Mouse (Mus musculus): ENCODE results near the gene Wnk2.

The Wnk2 gene

DNA sequence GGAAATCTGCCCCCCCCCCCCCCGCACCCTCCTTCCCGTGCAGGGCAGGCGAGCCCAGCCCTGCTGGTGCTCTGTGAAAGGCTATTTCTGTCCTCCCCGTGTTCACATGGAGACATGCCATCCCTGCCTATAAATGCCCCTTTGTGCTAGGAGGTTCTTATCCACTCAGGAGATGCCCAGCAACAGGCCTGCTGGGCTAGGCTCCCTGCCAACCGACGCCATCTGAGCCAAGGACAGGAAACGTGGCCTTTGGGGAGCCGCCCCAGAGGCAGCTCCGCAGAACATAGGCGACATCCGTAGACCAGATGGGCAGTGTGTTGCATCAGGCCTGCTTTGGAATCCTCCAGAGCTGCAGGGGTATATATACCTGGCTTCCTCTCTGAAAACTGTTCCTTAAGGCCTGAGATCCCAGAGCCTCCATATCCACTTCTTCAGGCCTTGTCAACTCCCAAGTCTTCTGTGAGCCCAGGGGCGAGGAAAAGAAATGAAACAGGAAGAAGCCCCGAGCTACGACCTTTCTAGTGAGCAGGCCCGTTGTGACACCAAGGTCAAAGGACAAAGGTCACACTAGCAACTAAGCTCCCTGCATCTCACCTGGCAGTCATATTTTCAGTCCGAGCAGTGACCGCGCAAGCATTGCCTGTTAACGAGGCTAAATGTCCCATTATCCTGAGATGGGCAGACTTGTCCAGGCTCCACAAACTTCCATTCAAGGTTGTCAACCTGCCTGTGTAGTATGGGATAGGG, 31.2 kb upstream of the Wnk2 start:
- DNase-seq (ENCODE audit: low read depth, low spot score) = peak; percentile 60

DNA sequence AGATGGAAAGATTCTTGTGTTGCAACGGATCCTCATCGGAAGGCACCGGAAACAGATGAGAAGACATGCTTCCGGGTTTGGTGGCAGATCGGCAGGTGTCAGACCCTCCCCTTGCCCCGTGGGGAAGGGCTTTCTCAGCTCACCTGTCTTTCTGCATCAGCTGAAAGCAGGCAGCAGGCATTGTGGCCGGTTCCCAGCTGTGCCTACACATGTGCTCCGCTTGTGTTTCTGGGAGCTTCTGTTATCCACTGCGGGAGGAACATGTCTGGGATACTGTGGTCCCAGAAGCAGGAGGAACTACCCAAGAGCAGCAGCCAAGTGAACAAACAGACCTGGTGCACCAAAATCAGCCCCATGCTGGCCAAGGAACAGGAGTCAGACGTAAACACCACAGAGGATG, 27.7 kb upstream of the Wnk2 start:
- DNase-seq (ENCODE audit: low read depth, low spot score) = no peak

DNA sequence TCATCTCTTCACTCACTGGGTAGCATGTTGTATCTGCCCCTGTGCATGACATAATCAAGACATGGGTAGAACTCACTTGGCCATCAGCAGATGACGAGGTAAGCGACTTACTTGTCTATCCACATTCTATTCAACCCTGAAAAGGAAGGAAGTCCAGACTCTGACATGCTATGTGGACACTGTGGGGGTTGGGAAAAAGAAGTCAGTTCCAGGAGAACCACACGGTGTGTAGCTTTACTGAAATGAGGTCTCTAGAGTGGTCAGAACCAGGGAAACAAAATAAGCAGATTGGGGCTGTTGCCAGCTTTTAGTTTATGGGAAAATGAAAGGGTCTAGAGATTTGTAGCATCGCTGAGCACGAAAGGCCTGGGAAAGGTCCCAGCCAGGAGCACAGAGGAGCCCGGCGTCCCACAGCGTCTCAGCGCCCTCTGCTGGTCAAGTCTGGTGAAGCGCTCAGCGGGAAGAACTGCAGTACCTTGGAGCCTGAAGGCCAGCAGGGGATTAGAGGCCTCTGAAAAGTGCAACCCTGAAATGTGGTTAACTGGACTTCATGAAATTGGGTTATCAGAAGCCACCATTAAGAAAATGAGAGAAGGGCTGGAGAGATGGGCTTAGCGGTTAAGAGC, 25.3 kb upstream of the Wnk2 start:
- no peak for DNase-seq (ENCODE audit: low read depth, low spot score)

DNA sequence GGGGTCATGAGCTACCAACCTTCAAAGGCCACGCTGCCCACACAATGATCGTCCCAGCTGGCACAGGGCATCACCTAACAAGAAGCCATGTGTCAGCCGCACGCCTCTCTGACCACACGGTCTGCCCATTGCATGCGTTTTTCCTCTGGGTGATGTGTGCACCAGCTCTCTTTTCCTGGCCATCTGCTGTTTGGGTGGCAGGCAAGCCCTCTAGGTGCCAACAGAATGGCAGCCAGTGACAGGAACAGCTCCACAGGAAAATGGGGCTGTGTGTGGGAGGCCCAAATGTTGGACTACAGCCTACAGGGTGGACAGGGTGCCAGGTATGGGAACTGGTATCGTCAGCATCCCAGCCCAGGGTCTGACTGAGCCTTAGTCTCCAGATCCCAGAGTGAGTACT, 24.5 kb upstream of the Wnk2 start:
- no peak for DNase-seq (ENCODE audit: low read depth, low spot score)

DNA sequence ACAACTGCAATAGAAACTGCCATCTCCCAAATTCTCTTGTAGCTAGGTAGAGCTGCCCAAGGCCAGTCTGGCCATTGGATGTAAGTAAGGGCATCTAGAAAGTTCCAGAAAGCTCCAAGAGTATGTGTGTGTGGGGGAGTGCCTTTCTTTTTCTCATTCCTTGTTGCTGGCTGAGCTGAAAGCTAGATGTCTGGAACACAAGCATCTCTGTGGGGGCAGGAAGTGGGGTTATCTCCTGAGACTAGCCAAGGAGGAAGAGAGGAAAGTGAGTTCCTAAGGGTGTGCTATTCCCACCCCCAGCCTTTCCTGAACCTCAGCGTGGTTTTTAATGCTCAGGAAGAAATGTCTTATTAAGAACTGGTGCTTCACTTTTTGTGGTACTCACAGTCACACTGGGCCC, 23.9 kb upstream of the Wnk2 start:
- DNase-seq (ENCODE audit: low read depth, low spot score) = no peak

DNA sequence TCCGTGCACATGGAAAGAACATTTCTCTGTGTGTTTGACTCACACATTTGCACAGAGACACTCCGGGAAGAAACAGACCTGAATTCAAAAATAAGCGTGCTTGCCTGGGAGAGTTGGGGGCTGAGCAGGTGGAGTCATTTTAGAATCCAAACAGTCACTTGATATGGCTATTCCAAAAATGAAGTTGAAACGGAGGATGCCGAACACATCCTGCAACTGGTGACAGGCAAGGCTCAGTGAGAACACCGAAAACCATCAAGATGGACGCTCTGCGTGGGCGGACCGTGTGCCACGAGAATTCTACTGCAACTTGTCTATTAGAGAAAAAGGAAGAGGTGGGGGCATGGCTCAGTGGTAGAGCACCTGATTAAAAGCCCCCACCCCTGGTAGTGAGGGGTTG, 22.8 kb upstream of the Wnk2 start:
- DNase-seq (ENCODE audit: low read depth, low spot score) = no peak

DNA sequence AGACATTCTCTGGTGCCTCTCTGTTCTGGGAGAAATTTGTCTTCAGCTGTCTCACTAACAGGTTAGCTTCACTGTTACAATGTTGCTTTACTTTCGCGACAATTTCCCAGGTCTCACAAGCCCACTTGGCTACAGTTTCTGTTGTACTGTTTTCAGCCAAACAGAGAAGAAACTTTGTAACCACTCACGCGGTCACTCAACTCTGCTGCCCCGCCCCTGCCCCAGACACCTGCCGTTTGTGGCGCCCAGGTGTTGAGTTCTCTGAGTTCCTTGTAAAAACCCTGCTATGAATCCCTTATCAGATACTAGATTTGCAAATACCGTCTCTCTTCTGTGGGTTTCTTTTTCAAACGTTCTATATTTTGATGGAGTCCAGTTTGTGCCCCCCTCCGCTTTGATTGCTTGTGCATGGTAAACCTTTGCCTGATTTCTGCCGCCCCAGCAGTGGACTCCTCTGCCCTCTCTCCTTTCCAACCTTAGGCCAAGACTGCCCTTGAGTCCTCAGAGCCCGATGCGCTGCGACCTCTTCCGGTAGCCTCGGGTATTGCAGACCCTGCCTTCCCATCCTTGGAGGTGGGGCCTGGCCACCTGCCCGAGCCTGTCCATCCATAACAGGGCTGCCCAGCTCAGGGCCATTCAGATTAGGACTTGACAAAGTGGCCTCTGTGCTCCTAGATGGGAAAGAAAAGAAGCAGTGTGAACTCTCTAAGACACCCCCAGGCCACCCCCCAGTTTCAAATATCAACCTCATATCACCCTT, 21.8 kb upstream of the Wnk2 start:
- no peak for DNase-seq (ENCODE audit: low read depth, low spot score)

DNA sequence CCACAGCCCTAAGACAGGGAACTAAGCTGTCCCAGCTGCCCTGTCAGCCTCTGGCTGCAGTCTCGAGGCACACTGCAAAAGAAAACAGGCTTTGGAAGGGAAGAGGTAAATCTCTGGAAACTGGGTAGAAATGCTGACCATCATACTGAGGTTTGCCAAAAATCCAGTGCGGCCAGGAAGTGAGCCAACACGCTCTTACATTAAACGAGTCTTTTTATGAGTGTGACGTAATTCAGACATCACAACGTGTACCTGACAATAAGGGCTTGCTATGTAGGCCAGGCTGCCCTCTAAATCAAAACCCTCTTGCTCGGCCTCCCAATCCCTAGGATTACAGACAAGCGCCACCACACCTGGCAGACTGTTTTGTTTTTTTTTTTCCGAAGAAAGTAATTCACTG, 19.3 kb upstream of the Wnk2 start:
- DNase-seq (ENCODE audit: low read depth, low spot score) = no peak

DNA sequence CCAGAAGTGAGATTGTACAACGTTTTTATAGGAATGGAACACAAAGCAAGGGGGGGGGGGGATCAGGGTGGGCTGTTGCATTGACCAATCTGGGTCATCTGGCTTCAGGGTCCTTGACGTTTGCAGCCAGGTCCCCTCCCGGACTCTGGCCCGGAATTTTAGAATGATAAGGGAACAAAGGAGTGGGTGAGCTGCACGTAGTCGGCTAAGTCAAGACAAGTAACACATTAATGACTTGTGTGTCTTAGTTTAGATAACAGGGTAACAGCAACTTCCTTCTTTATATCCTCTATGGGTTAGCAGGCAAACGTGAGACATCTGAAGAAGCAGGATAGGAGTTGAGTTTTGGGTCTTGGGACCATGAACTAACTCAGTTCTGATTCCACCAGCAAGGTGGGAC, 15.8 kb upstream of the Wnk2 start:
- no peak for DNase-seq (ENCODE audit: low read depth, low spot score)

DNA sequence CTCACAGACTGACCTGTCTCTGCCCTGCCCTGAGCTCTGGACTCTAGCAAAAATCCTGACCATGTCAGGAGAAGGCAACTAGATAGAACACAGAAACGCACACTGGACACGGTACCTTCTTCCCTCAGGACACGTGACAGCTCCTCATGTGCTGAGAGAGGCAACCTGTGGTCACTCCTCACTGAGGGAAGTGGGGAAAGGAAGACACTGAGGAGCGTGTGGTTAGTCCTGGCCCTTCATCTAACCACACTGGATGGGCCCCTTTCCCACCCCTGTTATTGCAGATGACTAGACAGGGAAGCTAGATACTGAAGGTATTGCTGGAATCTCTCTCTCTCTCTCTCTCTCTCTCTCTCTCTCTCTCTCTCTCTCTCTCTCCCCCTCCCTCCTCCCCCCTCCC, 14.9 kb upstream of the Wnk2 start:
- no peak for DNase-seq (ENCODE audit: low read depth, low spot score)

DNA sequence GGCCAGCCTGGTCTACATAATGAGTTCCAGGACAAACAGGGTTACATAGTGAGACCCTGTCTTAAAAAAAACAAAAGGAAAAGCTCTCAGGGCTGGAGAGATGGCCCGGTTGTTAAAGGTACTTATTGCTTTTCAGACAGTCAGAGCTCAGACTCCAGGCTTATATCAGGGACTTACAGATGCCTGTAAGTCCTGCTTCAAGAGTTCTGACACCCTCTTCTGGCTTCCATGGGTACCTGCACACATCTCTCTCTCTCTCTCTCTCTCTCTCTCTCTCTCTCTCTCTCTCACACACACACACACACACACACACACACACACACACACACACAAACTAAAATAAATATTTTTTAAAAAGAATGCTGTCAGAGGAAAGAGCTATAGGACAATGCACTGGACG, 13.4 kb upstream of the Wnk2 start:
- DNase-seq (ENCODE audit: low read depth, low spot score) = no peak

DNA sequence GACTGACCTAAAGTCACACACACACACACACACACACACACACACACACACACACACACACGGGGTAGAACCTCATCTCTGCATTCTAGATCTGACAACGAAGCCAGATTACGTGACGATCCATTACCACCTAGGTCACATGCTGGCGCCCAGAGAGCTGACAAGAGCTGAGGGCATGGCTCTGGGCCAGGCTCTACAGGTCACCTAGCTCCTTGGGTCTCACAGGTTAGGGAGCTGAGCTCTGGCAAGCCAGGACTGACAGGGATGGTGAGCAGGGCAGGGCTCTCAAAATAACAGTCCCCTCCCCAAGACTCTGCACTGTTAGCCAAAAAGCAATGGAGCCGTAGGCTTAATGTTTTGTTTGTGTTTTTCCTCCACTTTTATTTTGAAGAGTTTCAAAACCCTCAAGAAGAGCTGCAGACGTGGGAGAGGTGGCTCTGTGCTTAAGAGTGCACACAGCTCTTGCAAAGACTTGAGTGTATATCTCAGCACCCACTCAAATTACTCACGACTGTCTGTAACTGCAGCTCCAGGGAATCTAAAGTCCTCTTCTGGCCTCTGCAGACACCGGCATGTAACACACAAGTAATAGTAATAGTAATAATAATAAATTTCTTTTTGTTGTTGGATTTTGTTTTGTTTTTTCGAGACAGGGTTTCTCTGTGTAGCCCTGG, 10.4 kb upstream of the Wnk2 start:
- no peak for DNase-seq (ENCODE audit: low read depth, low spot score)

DNA sequence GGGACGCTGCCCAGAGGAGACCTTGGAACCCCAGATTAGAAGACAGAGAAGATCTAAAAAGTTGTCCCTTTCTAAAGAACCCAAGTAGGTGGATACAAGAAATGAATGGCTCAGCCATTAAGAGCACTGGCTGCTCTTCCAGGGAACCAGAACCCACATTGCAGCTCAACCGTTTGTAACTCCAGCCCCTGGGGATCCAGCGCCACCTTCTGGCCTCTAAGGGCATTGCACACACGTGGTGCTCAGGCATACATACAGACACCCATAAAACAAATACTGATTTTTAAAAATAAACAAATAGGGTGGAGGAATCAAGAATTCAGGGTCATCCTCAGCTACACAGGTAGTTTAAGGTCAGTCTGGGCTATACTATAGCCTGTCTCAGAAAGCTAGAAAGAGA, 8.8 kb upstream of the Wnk2 start:
- DNase-seq (ENCODE audit: low read depth, low spot score) = no peak

DNA sequence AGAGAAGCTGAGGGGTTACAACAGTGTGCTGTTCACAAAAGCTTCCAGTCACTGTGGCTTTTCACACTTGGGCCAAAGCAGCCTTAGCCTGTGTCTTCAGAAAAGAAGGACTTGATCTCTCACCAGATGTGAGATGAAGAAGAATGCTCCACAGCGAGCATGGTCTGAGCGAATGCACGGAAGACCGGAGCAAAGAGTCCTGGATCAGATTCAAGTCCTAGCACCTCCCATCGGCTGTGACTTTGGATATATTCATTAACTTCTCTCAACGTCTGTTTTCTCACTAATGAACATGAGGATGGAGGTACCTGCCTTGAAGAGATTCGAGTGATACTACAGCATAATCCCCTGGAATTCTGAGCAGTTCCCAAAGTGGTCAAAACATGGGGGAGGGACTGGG, 6.8 kb upstream of the Wnk2 start:
- no peak for DNase-seq (ENCODE audit: low read depth, low spot score)

DNA sequence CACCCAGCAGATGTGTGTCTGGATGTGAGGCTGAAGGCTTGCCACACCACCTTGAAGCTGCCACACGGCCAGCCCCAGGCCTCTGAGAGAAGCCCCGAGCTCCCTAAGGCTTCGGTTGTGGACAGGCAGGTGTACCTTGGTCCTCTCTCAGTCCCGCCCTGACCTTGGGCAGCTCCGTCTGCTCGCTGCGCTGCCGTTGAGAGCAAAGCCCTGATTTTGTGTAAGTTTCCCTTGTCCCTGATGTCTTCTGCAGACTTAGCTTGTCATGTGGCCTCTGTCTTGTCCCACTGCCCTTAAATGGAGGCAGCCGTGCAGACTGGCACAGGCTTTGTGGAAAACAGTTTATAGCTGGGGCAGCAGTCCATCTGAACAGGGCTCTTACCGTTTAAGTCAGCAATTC, 6.2 kb upstream of the Wnk2 start:
- DNase-seq (ENCODE audit: low read depth, low spot score) = no peak

DNA sequence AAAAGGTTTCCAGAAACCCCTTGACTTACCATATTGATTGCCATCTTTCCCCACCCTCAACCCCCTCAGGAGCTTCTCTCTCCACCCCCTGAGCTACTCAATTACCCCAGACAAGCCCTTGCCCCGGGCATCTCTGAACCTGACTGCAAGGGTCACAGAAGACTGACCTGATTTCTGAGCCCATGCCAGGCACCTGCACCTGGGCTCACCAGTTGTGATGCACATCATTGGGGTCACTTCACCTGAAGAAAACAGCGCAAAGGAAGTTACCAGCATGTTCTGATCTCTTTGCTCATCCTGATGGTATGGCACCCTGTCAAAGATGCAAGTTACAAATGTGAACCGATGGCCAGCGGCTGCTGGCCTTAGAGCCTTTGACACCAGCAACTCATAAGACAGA, 873 bp upstream of the Wnk2 start:
- no peak for DNase-seq (ENCODE audit: low read depth, low spot score)

DNA sequence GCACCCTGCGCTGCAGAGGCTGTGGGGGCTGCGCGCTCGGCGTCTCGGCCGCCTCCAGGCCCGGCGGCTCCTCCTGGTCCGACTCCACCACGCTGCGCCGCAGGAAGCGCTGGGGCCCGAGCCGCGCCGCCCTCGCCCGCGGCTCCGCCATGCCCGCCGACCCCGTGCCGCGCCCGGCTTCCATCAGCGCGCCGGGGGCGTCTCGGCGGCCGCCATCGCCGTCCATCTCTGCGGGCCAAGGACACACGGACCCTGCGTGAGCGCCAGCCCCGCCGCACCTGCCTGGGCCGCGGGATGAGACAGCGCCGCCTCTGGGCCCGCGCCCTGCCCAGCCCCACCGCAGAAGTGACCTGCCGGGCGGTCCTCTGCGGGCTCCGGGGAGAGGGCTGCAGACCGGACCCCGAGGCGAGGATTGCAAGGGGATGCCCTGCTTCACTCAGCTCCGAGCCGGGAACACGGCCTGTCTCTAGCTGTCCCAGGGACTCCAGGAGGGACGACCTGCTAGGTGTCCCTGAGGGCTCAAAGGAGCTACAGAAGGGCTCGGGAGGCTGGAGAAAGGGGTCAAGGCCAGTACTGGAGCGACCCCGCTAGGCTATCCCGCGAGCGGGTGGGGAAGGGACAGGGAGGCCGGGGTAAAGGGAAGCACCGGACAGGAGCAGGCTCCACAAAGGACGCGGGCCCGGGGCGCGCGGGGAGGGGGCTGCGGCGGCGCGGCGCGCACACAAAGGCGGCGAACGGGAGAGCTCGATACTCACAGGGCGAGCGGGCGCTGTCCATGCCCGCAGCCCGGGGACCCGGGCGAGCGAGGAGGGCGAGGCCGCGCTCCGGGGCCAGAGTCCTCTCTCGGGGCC, 582 bp downstream of the Wnk2 start:
- DNase-seq (ENCODE audit: low read depth, low spot score) = no peak

DNA sequence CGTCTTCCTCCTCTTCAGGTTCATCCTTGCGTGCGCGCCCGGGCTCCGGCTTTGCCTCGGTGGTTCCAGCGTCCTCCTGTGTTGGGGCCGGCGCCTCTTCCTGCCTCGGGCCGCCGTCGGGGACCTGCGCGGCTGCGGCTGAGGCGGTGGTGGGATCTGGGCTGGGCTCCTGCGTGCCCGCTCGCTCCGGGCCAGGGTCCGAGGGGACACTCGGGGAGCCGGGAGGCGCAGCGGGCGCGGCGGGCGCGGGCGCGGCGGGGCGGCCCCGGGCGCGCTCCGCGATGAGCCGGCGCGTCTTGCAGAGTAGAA, 1.2 kb downstream of the Wnk2 start:
- no peak for DNase-seq (ENCODE audit: low read depth, low spot score)

DNA sequence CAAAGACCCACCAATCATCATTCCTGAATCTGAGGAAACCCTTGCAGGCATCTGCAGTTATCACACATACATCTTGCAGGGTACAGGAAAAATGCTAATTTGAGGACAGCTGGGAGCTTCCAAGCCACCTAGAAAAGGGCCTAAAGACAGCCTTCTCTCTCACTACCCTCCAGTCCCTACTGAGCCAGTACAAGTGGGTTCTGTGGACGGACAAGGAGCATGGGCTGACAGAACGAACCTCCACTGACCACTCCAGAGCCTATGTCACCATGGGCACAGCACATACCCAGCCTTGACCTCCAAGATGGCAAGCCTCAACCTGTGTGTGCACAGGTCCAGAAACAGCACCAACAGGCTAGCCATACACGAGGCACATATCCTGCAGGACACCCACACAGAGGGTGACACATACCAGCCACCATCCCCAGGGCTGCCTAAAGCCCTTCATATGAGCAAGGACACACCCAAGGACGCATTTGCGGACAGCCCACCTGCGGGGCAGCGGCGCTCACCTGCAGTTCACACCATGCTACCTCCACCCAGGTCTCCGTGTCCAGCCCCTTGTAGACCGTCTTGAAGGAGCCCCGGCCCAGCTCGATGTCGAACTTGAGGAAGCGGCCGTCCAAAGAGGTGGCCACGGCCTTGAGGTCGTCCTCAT, 1.6 kb downstream of the Wnk2 start:
- no peak for DNase-seq (ENCODE audit: low read depth, low spot score)

DNA sequence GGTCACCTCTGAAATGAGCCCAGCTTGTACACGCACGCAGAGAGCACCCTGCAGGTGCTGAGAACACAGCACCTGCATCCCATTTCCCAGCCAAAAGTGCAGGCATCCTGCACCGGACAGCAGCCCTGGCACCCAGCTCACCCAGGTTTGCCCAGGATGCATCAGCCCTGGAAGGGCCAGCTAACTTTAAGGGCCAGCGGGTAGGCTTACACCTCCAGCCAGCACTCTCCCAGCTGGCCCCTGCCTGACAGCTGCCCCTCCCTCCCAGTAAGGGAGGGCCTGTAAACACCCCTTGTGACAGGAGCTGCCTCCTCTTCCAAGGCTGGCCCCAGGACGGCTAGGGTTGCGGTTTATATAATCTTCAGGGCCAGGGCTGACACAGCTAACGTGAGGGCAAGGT, 2.4 kb downstream of the Wnk2 start:
- DNase-seq (ENCODE audit: low read depth, low spot score) = no peak

DNA sequence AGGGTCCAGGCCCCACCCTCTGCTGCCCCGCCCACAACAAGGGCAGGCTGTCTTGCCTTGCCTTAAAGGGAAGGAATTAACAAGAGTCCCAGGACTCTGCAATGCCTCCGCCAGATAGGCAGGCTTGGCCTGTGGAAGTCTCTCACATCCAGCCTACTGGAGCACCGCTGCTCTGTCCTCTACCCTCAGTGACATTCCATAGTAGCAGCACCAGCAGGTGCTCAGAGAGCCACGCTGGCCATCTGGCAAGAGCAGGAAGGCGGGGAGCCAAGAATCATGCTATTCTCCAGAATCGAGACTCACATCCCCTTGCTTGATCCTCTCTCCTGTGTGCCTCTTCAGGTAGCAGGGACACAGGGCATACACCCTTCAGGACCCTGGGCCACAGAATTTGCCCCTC, 3.4 kb downstream of the Wnk2 start:
- DNase-seq (ENCODE audit: low read depth, low spot score) = no peak
